Mouse (Mus musculus): ENCODE data around the gene Cyfip2.

Cyfip2 gene

DNA sequence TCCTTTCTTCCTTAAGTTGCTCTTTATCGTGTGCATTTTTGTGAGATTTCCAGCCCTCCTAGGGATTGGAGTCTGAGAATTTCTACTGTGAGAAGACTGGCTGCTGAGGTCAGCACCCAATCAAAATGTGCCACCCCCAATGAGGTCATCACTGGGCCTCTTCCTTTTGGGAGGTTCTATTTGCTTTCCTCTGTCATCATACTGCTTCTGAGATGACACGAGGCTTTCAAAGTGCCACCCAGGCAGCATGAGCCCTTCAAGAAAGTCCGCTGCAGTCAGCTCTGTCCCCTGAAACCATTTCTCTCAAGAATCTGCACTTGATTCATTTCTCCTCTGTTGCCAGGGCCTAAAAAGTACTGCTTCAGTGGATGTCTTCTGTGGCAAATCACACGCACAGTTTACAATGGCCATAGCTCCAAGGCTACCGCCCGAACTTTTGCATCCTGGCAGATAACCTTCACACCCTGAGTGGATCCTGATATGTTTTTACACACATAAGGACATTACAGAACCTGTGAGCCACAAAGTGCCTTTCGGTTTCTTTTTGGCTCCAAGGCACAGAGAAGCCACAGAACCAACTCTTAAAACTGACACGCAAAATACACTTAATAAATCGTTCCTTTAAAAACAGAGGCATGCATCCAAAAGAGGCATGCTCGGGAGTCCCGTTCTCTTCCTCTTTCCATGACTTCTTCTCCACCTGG lies 4.2 kb downstream of the Cyfip2 start:
- DNase-seq (ENCODE audit: low spot score), result no peak

- no peak for DNase-seq (ENCODE audit: low spot score)
Measured at GRCm38 (mm10) chr11:46307768-46308167, 4.9 kb downstream of the Cyfip2 start.

DNA sequence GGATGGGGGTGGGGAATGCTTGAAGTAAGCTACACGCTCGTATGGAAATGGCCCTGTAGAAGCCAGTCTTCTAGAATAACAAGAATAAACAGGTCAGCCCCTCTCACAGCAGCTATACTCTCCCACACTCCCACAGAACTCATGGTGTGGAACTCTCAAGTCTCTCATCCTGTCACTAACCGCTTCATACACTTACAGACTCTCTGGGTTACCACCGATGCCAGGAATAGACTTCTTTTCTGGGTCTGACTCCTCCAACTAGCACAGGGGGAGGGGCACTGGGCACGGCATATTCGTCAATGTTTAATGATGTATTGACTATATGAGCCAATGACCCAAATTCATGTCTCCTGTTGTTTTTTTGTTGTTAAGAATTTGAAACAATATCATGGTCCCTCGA lies 5.9 kb downstream of the Cyfip2 start:
- DNase-seq (ENCODE audit: low spot score), result no peak

- DNase-seq (ENCODE audit: low spot score), result no peak
Measured at GRCm38 (mm10) chr11:46305881-46306520, 6.7 kb downstream of the Cyfip2 start.

DNA sequence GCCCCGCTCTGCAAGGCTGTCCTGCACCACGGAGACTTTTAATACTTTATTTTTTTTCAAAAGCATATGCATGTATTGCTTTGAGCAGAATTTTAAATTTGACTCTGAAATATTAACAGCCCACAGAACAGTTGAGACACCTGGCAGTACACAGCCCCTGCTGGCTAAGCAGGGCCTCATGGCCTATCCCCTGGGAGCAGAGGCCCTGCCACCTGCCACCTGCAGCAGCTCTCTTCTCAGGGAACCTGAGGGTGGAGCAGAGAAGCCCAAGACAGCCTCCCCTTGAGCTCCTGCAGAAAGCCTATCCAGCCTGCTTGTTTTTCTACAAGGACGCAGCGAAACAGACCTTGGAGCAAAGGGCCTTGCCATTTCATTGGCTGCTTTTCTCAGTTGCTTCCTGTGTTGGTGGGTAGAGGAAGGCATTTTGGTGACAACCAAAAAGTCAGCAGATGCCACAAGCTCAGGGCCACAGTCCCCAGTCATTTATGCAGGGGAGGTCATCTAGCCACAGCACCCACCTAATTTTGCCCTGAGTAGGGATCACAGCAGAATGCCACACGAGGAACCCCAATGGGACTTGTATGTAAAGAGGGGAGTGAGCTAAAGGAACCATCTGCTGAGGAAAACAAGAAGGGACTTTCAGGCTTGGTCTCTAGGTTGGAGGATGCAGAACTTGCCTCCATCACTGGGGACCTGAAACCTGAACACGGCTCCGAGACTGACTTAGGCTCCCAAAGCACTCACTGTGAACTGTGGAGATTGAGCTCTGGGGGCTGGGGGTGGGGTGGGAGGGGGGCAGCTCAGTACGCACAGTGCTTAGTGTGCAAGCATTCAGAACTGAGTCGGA lies 7.6 kb downstream of the Cyfip2 start:
- no peak for DNase-seq (ENCODE audit: low spot score)

DNA sequence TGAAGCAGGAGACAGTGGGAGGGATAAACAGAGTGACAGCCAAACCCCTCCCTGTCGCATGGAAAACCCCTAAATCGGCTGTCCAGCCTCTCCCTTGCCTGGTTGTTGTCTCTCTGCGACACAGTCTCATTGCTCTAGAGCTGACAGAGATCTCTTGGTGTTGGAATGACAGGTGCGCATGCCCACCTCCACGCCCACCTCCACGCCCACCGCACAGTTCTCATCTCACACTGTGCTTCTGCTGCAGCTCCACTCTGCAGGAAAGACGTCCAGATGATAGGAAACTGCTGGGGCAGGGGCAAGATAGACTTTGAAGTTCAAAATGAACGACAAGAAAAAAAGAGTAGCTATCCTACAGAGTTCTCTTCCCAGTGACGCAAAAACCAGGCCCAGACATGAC lies 8.6 kb downstream of the Cyfip2 start:
- no peak for DNase-seq (ENCODE audit: low spot score)

GRCm38 (mm10) chr11:46302471-46302870 lies 10.2 kb downstream of the Cyfip2 start:
- DNase-seq (ENCODE audit: low spot score), result no peak

GRCm38 (mm10) chr11:46301579-46302248 lies 10.9 kb downstream of the Cyfip2 start:
- DNase-seq (ENCODE audit: low spot score), result no peak

- DNase-seq (ENCODE audit: low spot score), result no peak
Measured at GRCm38 (mm10) chr11:46299901-46300300, 12.8 kb downstream of the Cyfip2 start.

DNA sequence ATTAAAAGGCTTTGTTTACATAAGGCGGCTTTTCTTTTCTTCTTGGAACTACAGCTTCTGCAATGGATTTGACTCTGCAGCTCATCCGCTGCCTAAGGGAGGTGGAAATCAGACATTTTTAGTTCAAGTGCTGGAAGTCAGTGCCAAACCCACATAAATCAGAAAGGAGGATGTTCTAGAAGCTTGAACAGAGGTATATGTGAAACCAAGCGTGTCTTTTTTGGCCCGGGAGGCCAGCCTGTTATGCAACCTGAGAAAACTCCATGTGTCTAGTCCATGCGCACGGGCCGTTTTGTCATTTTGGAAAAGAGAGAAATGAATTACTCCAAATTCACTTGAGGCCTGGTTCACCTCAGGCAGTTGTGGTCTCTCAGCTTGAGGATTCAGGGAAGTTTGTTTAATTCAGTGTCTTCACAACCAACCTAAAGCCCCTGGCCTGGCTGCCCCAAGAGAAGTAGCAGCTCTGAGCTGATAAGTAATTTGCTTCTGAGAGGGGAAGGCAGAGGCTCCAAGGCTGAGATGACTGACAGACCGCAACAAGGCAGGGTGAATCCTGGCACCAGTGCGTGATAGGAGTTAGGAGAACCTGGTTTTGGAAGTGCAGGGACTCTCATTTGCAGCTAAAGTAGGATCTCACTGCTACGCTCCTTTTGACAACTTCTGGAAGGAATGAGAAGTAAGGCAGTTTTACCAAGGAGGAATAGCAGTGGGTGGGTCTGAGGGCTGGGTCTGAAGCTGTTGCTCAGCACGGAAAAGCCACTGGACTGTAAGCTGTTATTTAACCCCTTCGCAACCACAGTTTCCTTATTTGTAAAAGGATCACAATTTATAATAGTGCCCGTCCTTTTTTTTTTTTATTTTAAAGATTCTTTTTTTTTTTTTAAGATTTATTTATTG lies 13.5 kb downstream of the Cyfip2 start:
- no peak for DNase-seq (ENCODE audit: low spot score)

- no peak for DNase-seq (ENCODE audit: low spot score)
Measured at GRCm38 (mm10) chr11:46294390-46294789, 18.3 kb downstream of the Cyfip2 start.

GRCm38 (mm10) chr11:46293491-46293890 lies 19.2 kb downstream of the Cyfip2 start:
- DNase-seq (ENCODE audit: low spot score), result no peak

DNA sequence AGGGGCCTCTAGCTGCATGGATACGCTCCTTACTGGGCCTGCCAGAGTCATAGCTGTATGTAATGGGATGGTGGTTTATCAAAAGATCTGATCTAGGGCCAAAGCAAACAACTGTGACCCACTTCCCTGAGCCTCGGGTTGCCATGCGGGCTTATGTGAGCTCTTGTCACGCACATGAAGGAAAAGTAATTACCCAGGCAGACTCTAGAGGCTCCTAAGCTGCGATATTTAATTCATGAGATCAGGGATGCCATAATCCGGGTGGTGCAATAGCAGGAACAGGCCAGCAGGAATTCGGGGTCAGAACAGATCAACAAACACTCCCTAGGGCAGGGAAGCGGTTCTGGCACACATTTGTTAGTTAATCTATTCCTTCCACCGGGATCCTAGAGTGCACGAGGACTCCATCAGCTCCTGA lies 21.7 kb downstream of the Cyfip2 start:
- DNase-seq (ENCODE audit: low spot score), result no peak

GRCm38 (mm10) chr11:46289561-46289960 lies 23.1 kb downstream of the Cyfip2 start:
- DNase-seq (ENCODE audit: low spot score), result no peak

GRCm38 (mm10) chr11:46289022-46289421 lies 23.6 kb downstream of the Cyfip2 start:
- no peak for DNase-seq (ENCODE audit: low spot score)

GRCm38 (mm10) chr11:46288091-46288490 lies 24.6 kb downstream of the Cyfip2 start:
- no peak for DNase-seq (ENCODE audit: low spot score)

GRCm38 (mm10) chr11:46286803-46287202 lies 25.9 kb downstream of the Cyfip2 start:
- DNase-seq (ENCODE audit: low spot score), result no peak

GRCm38 (mm10) chr11:46283800-46284199 lies 28.9 kb downstream of the Cyfip2 start:
- no peak for DNase-seq (ENCODE audit: low spot score)

DNA sequence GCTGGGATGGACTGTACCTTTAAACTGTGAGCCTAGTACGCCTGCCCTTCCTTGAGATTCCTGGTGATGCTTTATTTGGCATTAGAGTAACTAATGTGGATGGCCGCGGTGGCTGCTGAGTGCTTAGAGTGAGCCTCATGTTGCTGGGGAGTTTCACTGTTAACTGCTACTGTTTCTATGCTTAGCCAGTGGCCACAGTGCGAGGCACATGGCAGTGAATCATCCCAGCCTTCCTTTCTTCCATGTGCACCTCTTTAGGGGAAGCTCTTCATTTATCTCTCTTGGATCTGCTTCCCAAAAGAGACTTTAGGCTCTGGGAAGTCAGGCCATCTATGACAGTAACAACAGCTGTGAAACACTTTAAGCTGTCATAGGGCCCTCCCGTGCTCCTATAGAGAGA lies 30.0 kb downstream of the Cyfip2 start:
- DNase-seq (ENCODE audit: low spot score), result no peak

DNA sequence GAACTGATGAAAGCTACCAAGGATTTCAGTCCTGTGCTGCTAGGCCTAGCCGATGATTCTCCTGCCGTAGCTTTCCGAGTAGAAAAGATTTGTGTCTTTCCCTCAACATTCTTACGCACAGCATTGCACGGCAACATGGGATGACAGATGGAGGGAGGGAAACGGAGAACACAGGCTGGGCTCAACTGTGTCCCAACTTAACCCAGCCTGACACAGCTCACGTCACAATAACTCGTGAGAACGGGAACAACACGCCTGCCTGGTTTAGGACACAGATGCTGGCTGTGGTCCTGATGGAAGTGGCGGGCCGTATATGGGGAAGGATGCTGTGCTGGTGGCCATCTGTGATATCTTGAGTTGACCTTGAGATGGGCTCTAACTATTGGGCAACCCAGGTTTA lies 34.0 kb downstream of the Cyfip2 start:
- no peak for DNase-seq (ENCODE audit: low spot score)

GRCm38 (mm10) chr11:46278140-46278539 lies 34.5 kb downstream of the Cyfip2 start:
- DNase-seq (ENCODE audit: low spot score), result no peak
